Mouse (Mus musculus): ENCODE measurements around the gene Gm9837.

Gm9837 gene

GRCm38 (mm10) chr11:53425711-53426255, 44.5 kb downstream of the Gm9837 start:
- no peak for DNase-seq (ENCODE audit: low spot score)

DNA sequence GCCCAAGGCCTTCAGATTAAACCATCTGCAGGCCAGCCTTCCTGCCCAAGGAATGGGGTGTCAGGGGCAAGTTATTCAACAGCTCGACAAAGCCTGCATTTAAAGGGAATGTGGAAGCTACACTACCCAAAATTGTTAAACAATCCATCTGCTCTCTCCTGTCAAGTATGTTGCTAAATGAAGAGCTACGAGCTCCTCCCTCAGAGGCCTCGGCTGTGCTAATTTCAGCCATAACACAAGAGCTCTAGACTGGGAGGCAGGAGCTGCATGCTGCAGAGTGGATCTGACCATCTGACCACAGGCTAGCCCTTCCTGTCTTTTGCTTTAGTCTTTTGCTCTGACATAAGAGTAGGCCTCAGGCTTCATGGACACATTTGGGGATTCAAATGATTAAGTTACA, 45.0 kb downstream of the Gm9837 start:
- no peak for DNase-seq (ENCODE audit: low spot score)

DNA sequence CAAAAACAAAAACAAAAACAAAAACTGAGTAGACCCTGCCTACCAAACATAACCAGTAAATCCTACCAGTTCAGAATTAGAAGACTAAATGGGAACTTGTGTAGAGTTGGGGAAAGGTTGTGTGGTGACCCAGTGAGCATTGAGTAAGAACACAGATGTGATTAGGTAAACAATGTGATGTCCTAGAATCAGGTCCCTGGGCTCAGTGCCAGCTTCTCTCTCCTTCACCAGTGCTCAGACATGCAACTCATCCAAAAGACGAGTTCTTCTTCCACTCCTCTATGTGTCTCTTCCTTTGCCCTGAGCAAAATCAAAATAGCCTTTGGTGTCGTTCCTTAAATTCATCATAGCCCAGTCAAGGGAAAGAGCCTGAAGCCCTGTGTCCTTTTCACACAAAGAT, 45.5 kb downstream of the Gm9837 start:
- DNase-seq (ENCODE audit: low spot score): no peak

DNA sequence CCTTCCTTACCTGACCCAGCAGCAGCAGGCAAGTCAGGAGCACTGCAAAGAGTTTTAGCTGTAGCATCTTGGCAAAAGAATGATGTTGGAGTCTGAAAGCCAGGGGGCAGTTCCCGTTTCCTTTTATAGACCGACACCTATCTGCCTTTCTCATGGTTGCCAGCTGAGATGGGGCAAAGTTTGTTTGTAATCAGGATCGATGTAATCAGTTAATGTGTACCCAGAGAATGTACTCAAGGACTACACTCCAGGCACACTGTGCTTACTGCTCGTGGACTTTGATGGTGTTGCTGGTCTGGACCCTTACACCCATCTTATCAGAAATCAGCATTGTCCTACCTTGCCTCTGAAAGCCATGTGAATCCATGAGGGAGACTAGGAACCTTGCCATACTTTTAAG, 47.2 kb downstream of the Gm9837 start, which contains the start of gene Leap2:
Gene Leap2, minus strand, starts transcription at position 135 of the 400 bp plus-strand sequence.
- DNase-seq (ENCODE audit: low spot score): peak; percentile 75
